Mouse (Mus musculus): Measurements from ENCODE around the gene Eef1g.

Eef1g gene

DNA sequence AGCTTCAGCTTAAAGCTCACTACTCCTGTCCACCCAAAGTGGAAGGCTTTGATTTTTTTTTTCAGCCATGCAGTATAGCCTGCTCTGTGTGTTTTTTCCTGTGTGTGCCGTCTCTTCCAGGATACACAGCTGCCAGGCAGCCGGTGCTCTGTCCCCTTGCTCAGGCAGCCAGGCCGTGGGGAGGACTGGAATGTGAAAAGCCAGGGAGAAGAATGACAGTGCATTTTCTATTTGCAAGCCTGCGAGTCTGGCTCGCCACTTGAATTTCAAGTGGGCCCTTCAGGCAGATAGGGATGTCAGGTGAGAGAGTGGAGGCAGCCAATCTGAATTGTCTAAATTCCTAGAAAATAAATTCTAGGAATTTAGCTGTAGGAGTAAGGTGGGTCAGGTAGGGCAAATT, 61.0 kb downstream of the Eef1g start:
- peak; percentile 27 to 61 for DNase-seq
